ENCODE assay signal across 16 mouse cellular contexts in genomic region chr1:88014194-88014593, GRCm38 (mm10). TPM values are rescaled to one million over a fixed set of nuclear protein-coding genes. Genes with fewer than 3 reads are reported as not detected.
"Had no signal": no experiment of that assay in that cellular context is flagged by ENCODE, and none has a peak within 500 bp of the region (broad histone marks: within the 10 kb centered on the region; RNA-seq: fewer than 3 reads in every experiment).

No protein-coding gene starts in this region.

- H3K4me1 ChIP-seq: limb, embryonic 15.5 days; midbrain, embryonic 13.5 days had no signal

- H3K4me2 ChIP-seq: limb, embryonic 15.5 days; lung, embryonic 14.5 days; midbrain, embryonic 13.5 days had no signal

- H3K4me3 ChIP-seq: limb, embryonic 15.5 days; midbrain, embryonic 13.5 days had no signal

- H3K27ac ChIP-seq: limb, embryonic 15.5 days; midbrain, embryonic 13.5 days had no signal

- H3K9me3 ChIP-seq: limb, embryonic 15.5 days; midbrain, embryonic 13.5 days had no signal

- ATAC-seq: inflammation-experienced regulatory T-cells, adult 6 months; midbrain, embryonic 13.5 days had no signal

- H3K27me3 ChIP-seq: limb, embryonic 15.5 days; midbrain, embryonic 13.5 days had no signal

- DNase-seq: kidney, postnatal 36 days; layer of hippocampus, adult 9-11 months; layer of hippocampus, postnatal 36 days; lung, embryonic 14.5 days; lung, postnatal 14 days; spleen, adult 18-20 months; thymus, adult 18-20 months; thymus, postnatal 14 days had no signal

- H3K9ac ChIP-seq: limb, embryonic 15.5 days; lung, embryonic 14.5 days; midbrain, embryonic 13.5 days had no signal

- H3K36me3 ChIP-seq: limb, embryonic 15.5 days; midbrain, embryonic 13.5 days had no signal

RNA-seq across cellular contexts. Expression of gene Ugt1a10, which starts 41.0 kb away (rescaled TPM):
- polyA plus RNA-seq: inflammation-experienced regulatory T-cells, adult 6 months; limb, embryonic 11.5 days; limb, embryonic 15.5 days; lung, embryonic 14.5 days; midbrain, embryonic 13.5 days; midbrain, postnatal 0 days; neural tube, embryonic 14.5 days; stomach, embryonic 14.5 days; urinary bladder, adult 2 months had no signal

RNA-seq across cellular contexts. Expression of gene Ugt1a9, which starts 56.4 kb away (rescaled TPM):
- polyA plus RNA-seq: inflammation-experienced regulatory T-cells, adult 6 months; limb, embryonic 11.5 days; limb, embryonic 15.5 days; lung, embryonic 14.5 days; midbrain, embryonic 13.5 days; midbrain, postnatal 0 days; neural tube, embryonic 14.5 days; urinary bladder, adult 2 months had no signal
